Mouse (Mus musculus): ENCODE results near the gene Lrpap1. TPM values are rescaled to one million over a fixed set of nuclear protein-coding genes. Genes with fewer than 3 reads are reported as not detected.
A peak's percentile ranks its signal among the peaks of the same experiment; 100 is the strongest.

Lrpap1 gene
- polyA plus RNA-seq, 2 experiments = 22.7 to 72.6 TPM

GRCm38 (mm10) chr5:35133468-35133867, 27.9 kb upstream of the Lrpap1 start:
- no peak for ATAC-seq (ENCODE audit: insufficient read depth)
- no peaks in the 10 kb centered on the region for H3K36me3 ChIP-seq (replicated peaks; ENCODE audit: control insufficient read depth, insufficient read depth, low read depth)
- no peaks in the 10 kb centered on the region; a peak in 1 of 4 replicates for H3K4me1 ChIP-seq (replicated peaks; ENCODE audit: control insufficient read depth in 2 of 2, insufficient read depth in 2 of 2, low read length in 1 of 2)
- H3K4me2 ChIP-seq (ENCODE audit: low read depth) = no peak overlapping the region
- no peak overlapping the region for H3K9ac ChIP-seq (replicated peaks)
- TF ChIP-seq CTCF (IDR thresholded peaks at IDR 0.05; ENCODE audit: low read depth) = no peak
- TF ChIP-seq EP300 (IDR thresholded peaks at IDR 0.05; ENCODE audit: low read depth) = no peak
- WGBS (ENCODE audit: insufficient replicate concordance) = 69% methylated on average over 4 of the region's 4 CpGs
- no peak overlapping the region for H3K4me3 ChIP-seq (ENCODE audit: insufficient read depth in 1 of 2, low read depth in 2 of 2, low read length in 2 of 2)
- H3K9me3 ChIP-seq (ENCODE audit: control insufficient read depth, low read length) = no peaks in the 10 kb centered on the region
- no peaks in the 10 kb centered on the region for H3K27me3 ChIP-seq (ENCODE audit: control insufficient read depth, insufficient read depth, low read length)
- no peak for DNase-seq (ENCODE audit: low read depth in 3 of 3, low spot score in 3 of 3)
- no peak overlapping the region for H3K27ac ChIP-seq

GRCm38 (mm10) chr5:35132278-35132980, 26.9 kb upstream of the Lrpap1 start:
- Histone ChIP-seq H3K4me2 (ENCODE audit: low read depth) (no peak overlapping the region), H3K9ac (replicated peaks) (no peak overlapping the region), H3K4me3 (ENCODE audit: insufficient read depth in 1 of 2, low read depth in 2 of 2, low read length in 2 of 2) (no peak overlapping the region), H3K27me3 (ENCODE audit: control insufficient read depth, insufficient read depth, low read length) (no peaks in the 10 kb centered on the region), H3K9me3 (ENCODE audit: control insufficient read depth, low read length) (no peaks in the 10 kb centered on the region), H3K36me3 (replicated peaks; ENCODE audit: control insufficient read depth, insufficient read depth, low read depth) (no peaks in the 10 kb centered on the region), H3K4me1 (replicated peaks; ENCODE audit: control insufficient read depth in 2 of 2, insufficient read depth in 2 of 2, low read length in 1 of 2) (no peaks in the 10 kb centered on the region; a peak in 1 of 4 replicates), H3K27ac (no peak overlapping the region)
- ATAC-seq (ENCODE audit: insufficient read depth) = no peak
- no peak for DNase-seq (ENCODE audit: low read depth in 3 of 3, low spot score in 3 of 3)
- WGBS (ENCODE audit: insufficient replicate concordance) = 71% methylated on average over 9 of the region's 9 CpGs
- TF ChIP-seq CTCF (IDR thresholded peaks at IDR 0.05; ENCODE audit: low read depth) = no peak
- TF ChIP-seq EP300 (IDR thresholded peaks at IDR 0.05; ENCODE audit: low read depth) = no peak

DNA sequence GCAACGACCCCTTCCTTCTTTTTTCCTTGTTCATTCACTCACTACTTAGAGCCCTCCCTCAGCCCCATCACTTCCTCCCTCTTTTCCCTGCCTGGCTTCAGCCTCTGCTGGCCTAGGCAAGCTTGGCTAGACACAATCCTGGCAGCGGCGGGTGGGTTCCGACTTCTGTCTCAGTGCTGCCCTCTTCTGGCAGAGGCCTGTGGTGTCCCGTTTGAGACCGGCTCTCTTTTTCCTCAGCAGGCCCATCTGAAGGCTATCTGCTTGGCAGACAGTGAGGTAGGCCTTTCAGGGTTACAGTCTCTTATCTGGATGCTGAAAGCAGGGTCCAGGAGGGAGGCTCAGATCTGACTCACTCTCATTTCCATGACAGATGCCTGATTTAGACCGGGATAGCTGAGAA, 26.2 kb upstream of the Lrpap1 start:
- no peaks in the 10 kb centered on the region for H3K36me3 ChIP-seq (replicated peaks; ENCODE audit: control insufficient read depth, insufficient read depth, low read depth)
- no peaks in the 10 kb centered on the region for H3K9me3 ChIP-seq (ENCODE audit: control insufficient read depth, low read length)
- no peaks in the 10 kb centered on the region; a peak in 1 of 4 replicates for H3K4me1 ChIP-seq (replicated peaks; ENCODE audit: control insufficient read depth in 2 of 2, insufficient read depth in 2 of 2, low read length in 1 of 2)
- DNase-seq (ENCODE audit: low read depth in 3 of 3, low spot score in 3 of 3) = peak; percentile 38 to 44 (median 39)
- ATAC-seq (ENCODE audit: insufficient read depth) = no peak
- no peak overlapping the region for H3K27ac ChIP-seq
- TF ChIP-seq CTCF (IDR thresholded peaks at IDR 0.05; ENCODE audit: low read depth) = peak; percentile 95
- no peak for TF ChIP-seq EP300 (IDR thresholded peaks at IDR 0.05; ENCODE audit: low read depth)
- no peaks in the 10 kb centered on the region for H3K27me3 ChIP-seq (ENCODE audit: control insufficient read depth, insufficient read depth, low read length)
- H3K4me2 ChIP-seq (ENCODE audit: low read depth) = no peak overlapping the region
- no peak overlapping the region for H3K4me3 ChIP-seq (ENCODE audit: insufficient read depth in 1 of 2, low read depth in 2 of 2, low read length in 2 of 2)
- 5% methylated on average over 7 of the region's 7 CpGs for WGBS (ENCODE audit: insufficient replicate concordance)
- H3K9ac ChIP-seq (replicated peaks) = no peak overlapping the region

GRCm38 (mm10) chr5:35131237-35131636, 25.7 kb upstream of the Lrpap1 start:
- ATAC-seq (ENCODE audit: insufficient read depth) (no peak), DNase-seq (ENCODE audit: low read depth in 3 of 3, low spot score in 3 of 3) (no peak)
- Histone ChIP-seq H3K27ac (no peak overlapping the region), H3K4me3 (ENCODE audit: insufficient read depth in 1 of 2, low read depth in 2 of 2, low read length in 2 of 2) (no peak overlapping the region), H3K4me2 (ENCODE audit: low read depth) (no peak overlapping the region), H3K9me3 (ENCODE audit: control insufficient read depth, low read length) (no peaks in the 10 kb centered on the region), H3K4me1 (replicated peaks; ENCODE audit: control insufficient read depth in 2 of 2, insufficient read depth in 2 of 2, low read length in 1 of 2) (no peaks in the 10 kb centered on the region; a peak in 1 of 4 replicates), H3K36me3 (replicated peaks; ENCODE audit: control insufficient read depth, insufficient read depth, low read depth) (no peaks in the 10 kb centered on the region), H3K9ac (replicated peaks) (no peak overlapping the region), H3K27me3 (ENCODE audit: control insufficient read depth, insufficient read depth, low read length) (no peaks in the 10 kb centered on the region)
- TF ChIP-seq CTCF (IDR thresholded peaks at IDR 0.05; ENCODE audit: low read depth) (peak; percentile 58), EP300 (IDR thresholded peaks at IDR 0.05; ENCODE audit: low read depth) (no peak)
- WGBS (ENCODE audit: insufficient replicate concordance) = 11% methylated on average over 1 of the region's 1 CpGs

- H3K9ac ChIP-seq (replicated peaks) = no peak overlapping the region
- H3K36me3 ChIP-seq (replicated peaks; ENCODE audit: control insufficient read depth, insufficient read depth, low read depth) = no peaks in the 10 kb centered on the region
- TF ChIP-seq CTCF (IDR thresholded peaks at IDR 0.05; ENCODE audit: low read depth) (no peak), EP300 (IDR thresholded peaks at IDR 0.05; ENCODE audit: low read depth) (no peak)
- WGBS (ENCODE audit: insufficient replicate concordance) = 66% methylated on average over 7 of the region's 7 CpGs
- ATAC-seq (ENCODE audit: insufficient read depth) (no peak), DNase-seq (ENCODE audit: low read depth in 3 of 3, low spot score in 3 of 3) (no peak)
- H3K27me3 ChIP-seq (ENCODE audit: control insufficient read depth, insufficient read depth, low read length) = no peaks in the 10 kb centered on the region
- no peak overlapping the region for H3K27ac ChIP-seq
- H3K4me2 ChIP-seq (ENCODE audit: low read depth) = no peak overlapping the region
- H3K9me3 ChIP-seq (ENCODE audit: control insufficient read depth, low read length) = no peaks in the 10 kb centered on the region
- no peaks in the 10 kb centered on the region; a peak in 1 of 4 replicates for H3K4me1 ChIP-seq (replicated peaks; ENCODE audit: control insufficient read depth in 2 of 2, insufficient read depth in 2 of 2, low read length in 1 of 2)
- no peak overlapping the region for H3K4me3 ChIP-seq (ENCODE audit: insufficient read depth in 1 of 2, low read depth in 2 of 2, low read length in 2 of 2)
These were observed 24.2 kb upstream of the Lrpap1 start for GRCm38 (mm10) chr5:35129767-35130191.

All from liver, embryonic 14.5 days (tissue).